Mouse (Mus musculus) intestine, embryonic 16.5 days (tissue): ENCODE results near the gene Olfr99. TPM values are rescaled to one million over a fixed set of nuclear protein-coding genes. Genes with fewer than 3 reads are reported as not detected.
A peak's percentile ranks its signal among the peaks of the same experiment; 100 is the strongest.
"Not testable (repeated sequence)": the region's sequence is repeated elsewhere in the genome, so short reads cannot be mapped to it uniquely, and the experiment has no call there.

ENCODE experiments used
- ATAC-seq: fragments of 200-750 bp; cut with Nextera tagmentation; 2 replicates; pipeline ENCODE4 v1.8.0; 2017; ENCODE audit warnings: moderate TSS enrichment, moderate library complexity
- H3K27ac ChIP-seq: fragments of 300-500 bp; sonication (generic); 2 replicates; pipeline ENCODE4 v1.5.1; 2014; ENCODE audit warnings: mild to moderate bottlenecking, low read length
- H3K27me3 ChIP-seq: fragments of 300-500 bp; sonication (generic); replicated peaks from 2 replicates; pipeline ENCODE4 v1.6.1; 2014; ENCODE audit warnings: low read length, control low read depth, mixed read lengths; ENCODE audit not compliant: control insufficient read depth, insufficient read depth
- H3K36me3 ChIP-seq: fragments of 300-500 bp; sonication (generic); 2 replicates; pipeline ENCODE4 v1.6.1; 2014; ENCODE audit warnings: low read length, control low read depth; ENCODE audit not compliant: control insufficient read depth, insufficient read depth
- H3K4me1 ChIP-seq: fragments of 300-500 bp; sonication (generic); 2 replicates; pipeline ENCODE4 v1.6.1; 2014; ENCODE audit warnings: low read length, control low read depth, mixed read lengths; ENCODE audit not compliant: control insufficient read depth, insufficient read depth
- H3K4me2 ChIP-seq: fragments of 300-500 bp; sonication (generic); 2 replicates; pipeline ENCODE4 v1.6.1; 2014; ENCODE audit warnings: low read depth, low read length, control low read depth
- H3K4me3 ChIP-seq: fragments of 300-500 bp; sonication (generic); 2 replicates; pipeline ENCODE4 v1.5.1; 2014; ENCODE audit warnings: mild to moderate bottlenecking, low read length
- H3K9ac ChIP-seq: fragments of 300-500 bp; sonication (generic); 2 replicates; pipeline ENCODE4 v1.6.1; 2014; ENCODE audit warnings: low read depth, low read length
- H3K9me3 ChIP-seq: fragments of 300-500 bp; sonication (generic); 2 replicates; pipeline ENCODE4 v1.6.1; 2016; ENCODE audit warnings: low read length, control low read depth; ENCODE audit not compliant: control insufficient read depth
- WGBS: fragments of 180-500 bp; shearing (Covaris S2); extraction: QIAGEN DNeasy Blood & Tissue Kit; methylation state at CpG from one replicate; pipeline ENCODE4 v1.1.7; 2014; 5-methylcytosine and 5-hydroxymethylcytosine counted together
- polyA plus RNA-seq: library from polyadenylated mRNA; unstranded; fragments of >200 nt; fragmentation: Nextera tagmentation; extraction: Ambion mirVana; gene quantifications from 2 replicates; pipeline ENCODE4 v1.2.1, GENCODE M21; 2015

Gene Olfr99
- polyA plus RNA-seq, 1 experiment from 2014 or later: 0.10 TPM

DNA sequence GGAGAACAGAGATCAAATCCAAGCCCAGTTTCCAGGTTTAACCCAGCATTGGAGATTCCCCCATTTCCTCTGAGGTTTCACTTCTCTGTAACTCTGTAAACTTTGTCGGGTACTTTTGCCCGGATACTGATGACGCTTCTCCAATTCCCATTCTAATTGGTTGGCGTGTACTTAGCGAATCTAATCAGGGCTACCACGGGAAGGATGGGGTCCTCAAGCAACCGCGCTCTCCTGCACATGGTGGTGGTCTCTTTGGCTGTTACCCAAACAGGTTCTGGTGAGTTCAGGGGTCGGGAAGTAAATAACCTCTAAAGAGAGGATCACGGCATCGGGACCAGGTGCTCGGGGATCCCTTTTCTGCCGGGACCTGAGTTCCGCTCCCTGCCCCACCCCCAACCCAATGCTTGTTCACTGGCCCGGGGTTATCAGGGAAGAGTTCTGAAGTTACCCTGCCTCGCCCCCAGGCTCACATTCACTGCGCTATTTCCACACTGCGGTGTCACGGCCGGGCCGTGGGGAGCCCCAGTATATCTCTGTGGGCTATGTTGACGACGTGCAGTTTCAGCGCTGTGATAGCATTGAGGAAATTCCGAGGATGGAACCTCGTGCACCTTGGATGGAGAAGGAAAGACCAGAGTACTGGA, 13.1 kb downstream of the Olfr99 start, which contains the start of gene H2-M3:
Gene H2-M3, plus strand, starts transcription at position 163 of the 644 bp plus-strand sequence.
- WGBS: under 1% methylated on average over 26 of the region's 26 CpGs
- peak; percentile 98 for ATAC-seq
- peak within 1 kb of the TSS; percentile 56 for H3K9ac ChIP-seq

DNA sequence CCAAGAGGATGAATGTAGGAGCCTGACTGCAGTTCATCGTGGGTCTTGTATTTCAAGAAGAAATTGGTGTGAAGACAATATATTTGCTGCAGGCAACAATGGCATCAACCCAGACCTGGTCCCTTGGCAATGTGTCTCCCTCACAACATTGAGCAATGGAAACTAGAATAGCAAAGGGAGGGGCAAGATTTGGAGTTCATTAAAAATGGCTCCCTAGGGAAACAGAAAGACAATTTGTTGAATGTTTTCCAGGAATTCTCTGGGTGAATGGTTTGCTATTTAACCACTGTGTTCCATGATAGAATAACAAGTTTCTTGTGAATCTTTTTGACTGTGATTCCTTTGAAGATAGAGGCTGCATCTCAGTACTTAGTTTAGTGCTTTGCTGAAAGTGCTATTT, 19.6 kb downstream of the Olfr99 start, which contains the start of gene Olfr98:
Gene Olfr98, minus strand, starts transcription at position 124 of the 400 bp plus-strand sequence.
- Histone ChIP-seq H3K27ac (no peak within 1 kb of the TSS), H3K9ac (no peak within 1 kb of the TSS), H3K36me3 (no peaks in the 10 kb centered on the region), H3K4me3 (no peak within 1 kb of the TSS), H3K4me1 (no peaks in the 10 kb centered on the region), H3K9me3 (no peaks in the 10 kb centered on the region), H3K27me3 (no peaks in the 10 kb centered on the region), H3K4me2 (no peak within 1 kb of the TSS)
- WGBS: 77% methylated on average over 1 of the region's 1 CpGs
- ATAC-seq: no peak

More for the DNA sequence above, 13.1 kb downstream of the Olfr99 start, which contains the start of gene H2-M3:
- Histone ChIP-seq H3K27me3 (no peaks in the 10 kb centered on the region), H3K4me2 (peak within 1 kb of the TSS; percentile 82), H3K27ac (no peak within 1 kb of the TSS), H3K36me3 (no peaks in the 10 kb centered on the region), H3K4me3 (peak within 1 kb of the TSS; percentile 57), H3K9me3 (no peaks in the 10 kb centered on the region), H3K4me1 (no peaks in the 10 kb centered on the region)

DNA sequence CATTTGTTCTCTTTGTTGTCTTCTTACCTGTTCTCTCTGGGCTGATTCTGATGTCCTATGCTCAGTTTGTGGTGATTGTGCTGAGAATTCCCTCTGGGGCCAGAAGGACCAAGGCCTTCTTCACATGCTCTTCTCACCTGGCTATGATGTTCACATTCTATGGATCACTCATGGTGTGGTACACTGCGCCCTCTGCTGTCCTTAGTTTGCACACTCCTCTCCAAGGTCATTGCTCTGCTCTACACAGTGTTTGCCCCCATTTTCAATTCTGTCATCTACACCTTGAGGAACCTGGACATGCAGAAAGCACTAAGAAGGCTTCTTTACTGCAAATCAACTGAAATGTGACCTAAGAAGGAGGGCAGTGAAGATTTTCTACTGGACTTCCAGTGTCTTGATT, 32.7 kb downstream of the Olfr99 start:
- Histone ChIP-seq H3K27ac (no peak overlapping the region), H3K27me3 (no peaks in the 10 kb centered on the region), H3K4me3 (no peak overlapping the region), H3K9ac (no peak overlapping the region), H3K36me3 (no peaks in the 10 kb centered on the region), H3K9me3 (no peaks in the 10 kb centered on the region), H3K4me2 (no peak overlapping the region), H3K4me1 (no peaks in the 10 kb centered on the region)
- 12% methylated on average over 1 of the region's 1 CpGs for WGBS
- no peak for ATAC-seq

DNA sequence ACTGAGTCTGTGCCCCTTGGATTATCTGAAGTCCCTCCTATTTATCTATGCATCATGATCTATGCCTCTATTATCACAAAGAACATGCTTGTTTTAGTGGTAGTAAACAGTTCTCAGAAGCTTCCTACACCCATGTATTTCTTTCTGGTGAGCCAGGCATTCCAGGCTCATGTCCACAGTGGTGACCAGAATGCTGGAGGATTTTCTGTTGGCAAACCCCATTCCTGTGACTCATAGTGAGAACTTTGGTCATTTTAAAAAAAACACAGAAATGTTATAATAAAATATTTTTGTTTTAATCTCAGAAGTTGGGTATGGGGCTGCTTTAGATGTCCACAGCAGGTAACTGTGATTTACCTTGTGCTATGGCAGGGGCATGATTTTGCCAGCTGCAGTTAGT, 33.8 kb downstream of the Olfr99 start:
- H3K36me3 ChIP-seq: no peaks in the 10 kb centered on the region
- H3K4me2 ChIP-seq: no peak overlapping the region
- H3K27ac ChIP-seq: no peak overlapping the region
- ATAC-seq: no peak
- H3K4me3 ChIP-seq: no peak overlapping the region
- no peaks in the 10 kb centered on the region for H3K27me3 ChIP-seq
- H3K9ac ChIP-seq: no peak overlapping the region
- no peaks in the 10 kb centered on the region for H3K4me1 ChIP-seq
- H3K9me3 ChIP-seq: no peaks in the 10 kb centered on the region

DNA sequence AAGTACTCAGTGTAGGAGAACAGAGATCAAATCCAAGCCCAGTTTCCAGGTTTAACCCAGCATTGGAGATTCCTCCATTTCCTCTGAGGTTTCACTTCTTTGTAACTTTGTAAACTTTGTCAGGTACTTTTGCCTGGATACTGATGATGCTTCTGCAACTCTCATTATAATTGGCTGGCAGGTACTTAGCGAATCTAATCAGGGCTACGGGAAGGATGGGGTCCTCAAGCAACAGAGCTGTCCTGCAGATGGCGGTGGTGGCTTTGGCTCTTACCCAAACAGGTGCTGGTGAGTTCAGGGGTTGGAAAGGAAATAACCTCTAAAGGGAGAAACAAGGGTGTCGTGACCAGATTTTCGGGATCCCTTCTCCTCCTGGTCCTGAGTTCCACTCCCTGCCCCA, 36.5 kb downstream of the Olfr99 start:
- Histone ChIP-seq H3K36me3 (no peaks in the 10 kb centered on the region), H3K4me2 (no peak overlapping the region), H3K4me1 (no peaks in the 10 kb centered on the region), H3K27me3 (no peaks in the 10 kb centered on the region), H3K9me3 (no peaks in the 10 kb centered on the region), H3K4me3 (no peak overlapping the region), H3K9ac (no peak overlapping the region), H3K27ac (no peak overlapping the region)
- 34% methylated on average over 5 of the region's 5 CpGs for WGBS
- ATAC-seq: no peak

DNA sequence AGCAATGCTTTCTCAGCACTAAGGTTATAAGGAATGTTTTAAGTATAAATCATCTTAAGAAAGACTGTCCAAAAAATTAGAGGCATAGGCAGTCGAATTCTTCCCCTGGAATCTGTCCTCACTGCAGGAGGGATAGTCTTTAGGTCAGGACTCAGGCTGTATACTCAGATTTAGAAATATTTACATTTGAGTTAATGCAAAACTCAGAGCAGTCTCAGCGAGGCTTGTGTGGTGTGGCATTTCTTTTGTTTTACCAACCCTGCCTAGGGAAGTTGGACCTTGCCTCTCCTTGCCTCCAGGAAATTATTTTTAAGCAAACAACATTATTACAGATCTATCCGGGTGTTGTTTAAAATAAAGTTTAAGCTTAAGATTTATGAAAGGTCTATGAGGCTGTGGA, 41.1 kb downstream of the Olfr99 start:
- ATAC-seq: peak; percentile 58; the same call in 1 of the 2 replicates
- H3K4me2 ChIP-seq: no peak overlapping the region

DNA sequence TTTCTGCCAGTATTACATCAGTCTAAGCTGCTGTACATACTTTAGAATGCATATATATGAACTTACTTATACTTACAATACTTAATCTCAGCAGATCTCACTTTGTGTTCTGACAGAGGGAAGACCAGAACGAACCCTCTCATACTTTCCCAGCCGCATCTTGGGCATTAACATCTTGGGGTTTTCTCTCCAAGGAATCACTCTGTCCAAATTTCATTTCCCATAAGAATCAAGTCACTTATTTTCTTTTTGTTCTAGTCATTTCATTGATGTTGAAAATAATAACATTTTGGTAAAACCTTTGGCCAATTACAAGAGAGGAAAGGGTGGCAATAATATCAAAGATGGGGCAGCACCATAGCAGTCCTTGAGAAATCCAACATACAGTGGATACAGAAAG, 46.0 kb downstream of the Olfr99 start, which contains the start of gene Olfr97:
Gene Olfr97, minus strand, starts transcription at position 101 of the 400 bp plus-strand sequence.
- WGBS: 91% methylated on average over 2 of the region's 2 CpGs
- not testable (repeated sequence) for H3K9ac ChIP-seq, H3K4me3 ChIP-seq, H3K36me3 ChIP-seq, H3K4me2 ChIP-seq, H3K4me1 ChIP-seq, ATAC-seq, H3K27me3 ChIP-seq, H3K9me3 ChIP-seq, H3K27ac ChIP-seq

More for the DNA sequence above, 41.1 kb downstream of the Olfr99 start:
- Histone ChIP-seq H3K36me3 (no peaks in the 10 kb centered on the region), H3K9me3 (no peaks in the 10 kb centered on the region), H3K27me3 (no peaks in the 10 kb centered on the region), H3K4me3 (no peak overlapping the region), H3K4me1 (no peaks in the 10 kb centered on the region), H3K9ac (no peak overlapping the region), H3K27ac (no peak overlapping the region)
- 17% methylated on average over 3 of the region's 3 CpGs for WGBS

Other genes with a start within 250 kb of the Olfr99 start
- 5.4 and 6.2 TPM in 2 replicates for gene Gabbr1, start 237.5 kb downstream of the Olfr99 start, polyA plus RNA-seq
- not detected in 2 replicates for gene Olfr90, start 195.0 kb downstream of the Olfr99 start, polyA plus RNA-seq
- not detected in 2 replicates for gene Olfr91, start 185.2 kb downstream of the Olfr99 start, polyA plus RNA-seq
- gene Olfr92, start 163.4 kb downstream of the Olfr99 start, polyA plus RNA-seq: not detected in 2 replicates
- not detected in 2 replicates for gene Olfr93, start 122.0 kb downstream of the Olfr99 start, polyA plus RNA-seq
- gene Ubd, start 89.6 kb downstream of the Olfr99 start, polyA plus RNA-seq: not detected in 2 replicates
- gene Olfr94, start 82.5 kb downstream of the Olfr99 start, polyA plus RNA-seq: not detected in 2 replicates
- gene Olfr95, start 70.3 kb downstream of the Olfr99 start, polyA plus RNA-seq: not detected in 2 replicates
- gene Olfr96, start 63.3 kb downstream of the Olfr99 start, polyA plus RNA-seq: not detected in 2 replicates
- not detected in 2 replicates for gene Olfr97, start 46.1 kb downstream of the Olfr99 start, polyA plus RNA-seq
- gene Olfr98, start 19.7 kb downstream of the Olfr99 start, polyA plus RNA-seq: not detected in 2 replicates
- 5.1 and 5.2 TPM in 2 replicates for gene H2-M3, start 13.2 kb downstream of the Olfr99 start, polyA plus RNA-seq
- not detected in 2 replicates for gene Olfr101, start 20.9 kb upstream of the Olfr99 start, polyA plus RNA-seq
- gene Olfr102, start 33.6 kb upstream of the Olfr99 start, polyA plus RNA-seq: not detected in 2 replicates
- gene Olfr103, start 56.2 kb upstream of the Olfr99 start, polyA plus RNA-seq: not detected in 2 replicates
- not detected in 2 replicates for gene Olfr104-ps, start 76.1 kb upstream of the Olfr99 start, polyA plus RNA-seq
- gene Olfr105-ps, start 95.6 kb upstream of the Olfr99 start, polyA plus RNA-seq: not detected in 2 replicates
- gene Olfr106-ps, start 106.9 kb upstream of the Olfr99 start, polyA plus RNA-seq: not detected in 2 replicates
- not detected in 2 replicates for gene Olfr107, start 115.8 kb upstream of the Olfr99 start, polyA plus RNA-seq
- gene Olfr108, start 162.0 kb upstream of the Olfr99 start, polyA plus RNA-seq: not detected in 2 replicates
- gene Olfr109, start 175.5 kb upstream of the Olfr99 start, polyA plus RNA-seq: not detected in 2 replicates
- 0.10 TPM in 1 of 2 replicates, not detected in the other for gene H2-M2, start 200.1 kb upstream of the Olfr99 start, polyA plus RNA-seq
- gene Olfr110, start 209.0 kb upstream of the Olfr99 start, polyA plus RNA-seq: not detected in 2 replicates
- gene Olfr111, start 224.6 kb upstream of the Olfr99 start, polyA plus RNA-seq: not detected in 2 replicates